17 mouse cellular contexts compared by ENCODE assay signal in genomic region chr7:133053757-133054156, GRCm38 (mm10).
DNase-seq lines count a peak whose midpoint lies in the region; ATAC-seq and TF ChIP-seq lines count a peak whose summit lies in the region.
"Had no signal": no experiment of that assay in that cellular context is flagged by ENCODE, and none has a peak within 500 bp of the region (broad histone marks: within the 10 kb centered on the region; RNA-seq: fewer than 3 reads in every experiment).

No protein-coding gene starts in this region.

- no peak overlapping the region for H3K9ac ChIP-seq in kidney, embryonic 14.5 days (ENCODE audit: low read depth, low read length)
- no peak overlapping the region for H3K9ac ChIP-seq in midbrain, embryonic 11.5 days (ENCODE audit: low read length)
- H3K9ac ChIP-seq: limb, embryonic 13.5 days; liver, embryonic 14.5 days; midbrain, embryonic 15.5 days had no signal

- H3K4me2 ChIP-seq in kidney, embryonic 14.5 days (replicated peaks; ENCODE audit: low read depth, low read length), result no peak overlapping the region
- no peak overlapping the region for H3K4me2 ChIP-seq in midbrain, embryonic 11.5 days
- H3K4me2 ChIP-seq: heart, embryonic 11.5 days; limb, embryonic 13.5 days; midbrain, embryonic 15.5 days had no signal

- DNase-seq in gastrocnemius, adult 2 months, result no peak
- DNase-seq in gastrocnemius, postnatal 36 days, result no peak
- no peak for DNase-seq in kidney, adult 9 months
- DNase-seq in midbrain, embryonic 11.5 days (ENCODE audit: low spot score, missing footprints), result peak; percentile 83
- no peak for DNase-seq in midbrain, embryonic 10.5 days (ENCODE audit: low spot score)
- no peak for DNase-seq in thymus, adult 2 months
- DNase-seq: cerebellum, adult 8-10 months; retina, postnatal 1 day; right cerebral cortex, postnatal 4 days had no signal

- intact Hi-C loops in gastrocnemius, adult 2 months (cut with DNase I), result no loop called here
- intact Hi-C loops in gastrocnemius, postnatal 36 days (cut with DNase I), result loop anchor here (5.0 kb wide), 1 partner anchor 69 kb away; the partner anchor contains the start of genes Ctbp2 and Fgfr2

- no peak for ATAC-seq in kidney, embryonic 14.5 days (ENCODE audit: low FRiP score, low TSS enrichment)
- ATAC-seq in midbrain, embryonic 11.5 days (ENCODE audit: low FRiP score), result no peak
- ATAC-seq: activated CD4-positive, CD25-positive, alpha-beta regulatory T cell, adult 4 months; inflammation-experienced regulatory T-cells, adult 6 months; midbrain, embryonic 15.5 days had no signal

- no peak for TF ChIP-seq POLR2A in thymus, adult 2 months (IDR thresholded peaks at IDR 0.05; ENCODE audit: control insufficient read depth, extremely low read depth, insufficient read depth, low read length, poor library complexity)

- H3K36me3 ChIP-seq in kidney, embryonic 14.5 days (ENCODE audit: control insufficient read depth, insufficient read depth, low read length), result peaks cover 21% of the 10 kb centered on the region; the same call in 1 of the 2 replicates
- no peaks in the 10 kb centered on the region for H3K36me3 ChIP-seq in midbrain, embryonic 11.5 days (ENCODE audit: control insufficient read depth, insufficient read depth, low read length)
- peaks cover 71% of the 10 kb centered on the region for H3K36me3 ChIP-seq in midbrain, embryonic 10.5 days
- H3K36me3 ChIP-seq in thymus, adult 2 months (ENCODE audit: control insufficient read depth, insufficient read depth, low read length), result no peaks in the 10 kb centered on the region
- H3K36me3 ChIP-seq: midbrain, embryonic 15.5 days had no signal

- 72% methylated on average over 9 of the region's 9 CpGs for whole genome bisulfite sequencing in kidney, embryonic 14.5 days
- 59% methylated on average over 9 of the region's 9 CpGs for WGBS in midbrain, embryonic 11.5 days
- 68% methylated on average over 9 of the region's 9 CpGs for WGBS in midbrain, embryonic 10.5 days
- 94% methylated on average over 9 of the region's 9 CpGs for WGBS in thymus, adult 2 months

- H3K9me3 ChIP-seq in kidney, embryonic 14.5 days (ENCODE audit: control insufficient read depth, low read length), result no peaks in the 10 kb centered on the region
- H3K9me3 ChIP-seq in midbrain, embryonic 11.5 days (ENCODE audit: control insufficient read depth, low read length), result no peaks in the 10 kb centered on the region
- H3K9me3 ChIP-seq in midbrain, embryonic 10.5 days (replicated peaks), result no peaks in the 10 kb centered on the region
- H3K9me3 ChIP-seq: hindbrain, embryonic 10.5 days; limb, embryonic 13.5 days; midbrain, embryonic 15.5 days had no signal

- TF ChIP-seq CTCF in gastrocnemius, adult 2 months (IDR thresholded peaks at IDR 0.05), result no peak
- TF ChIP-seq CTCF in thymus, adult 2 months (IDR thresholded peaks at IDR 0.05; ENCODE audit: borderline replicate concordance, control insufficient read depth, extremely low read depth, insufficient read depth, low read length, poor library complexity), result no peak

- no peaks in the 10 kb centered on the region for H3K27me3 ChIP-seq in kidney, embryonic 14.5 days (ENCODE audit: control insufficient read depth, insufficient read depth, low read length)
- no peaks in the 10 kb centered on the region for H3K27me3 ChIP-seq in midbrain, embryonic 11.5 days (ENCODE audit: control insufficient read depth, insufficient read depth, low read length)
- H3K27me3 ChIP-seq in midbrain, embryonic 10.5 days (ENCODE audit: low read depth, poor library complexity, severe bottlenecking), result no peaks in the 10 kb centered on the region
- H3K27me3 ChIP-seq in thymus, adult 2 months (ENCODE audit: control insufficient read depth, insufficient read depth, low read length), result no peaks in the 10 kb centered on the region
- H3K27me3 ChIP-seq: limb, embryonic 13.5 days; midbrain, embryonic 15.5 days had no signal

- H3K4me1 ChIP-seq in kidney, embryonic 14.5 days (ENCODE audit: control insufficient read depth, insufficient read depth, low read length), result peaks cover 19% of the 10 kb centered on the region; the same call in 1 of the 2 replicates
- H3K4me1 ChIP-seq in midbrain, embryonic 11.5 days (ENCODE audit: control insufficient read depth, insufficient read depth, low read length), result peaks cover 5% of the 10 kb centered on the region
- peaks cover 27% of the 10 kb centered on the region for H3K4me1 ChIP-seq in midbrain, embryonic 10.5 days
- no peaks in the 10 kb centered on the region for H3K4me1 ChIP-seq in thymus, adult 2 months (replicated peaks; ENCODE audit: control insufficient read depth, insufficient read depth, low read length)

- 0 out of 2 replicates have a peak overlapping the region, but pooled peaks have one; percentile 43 for H3K27ac ChIP-seq in gastrocnemius, adult 2 months
- 0 out of 2 replicates have a peak overlapping the region, but pooled peaks have one; percentile 12 for H3K27ac ChIP-seq in kidney, embryonic 14.5 days (ENCODE audit: low read depth, low read length)
- no peak overlapping the region for H3K27ac ChIP-seq in midbrain, embryonic 11.5 days (ENCODE audit: low read depth, low read length)
- no peak overlapping the region; the same call in 1 of the 2 replicates for H3K27ac ChIP-seq in midbrain, embryonic 10.5 days (replicated peaks)
- no peak overlapping the region for H3K27ac ChIP-seq in thymus, adult 2 months (ENCODE audit: control insufficient read depth, insufficient read depth, low read length)
- H3K27ac ChIP-seq: hindbrain, embryonic 10.5 days; limb, embryonic 13.5 days; liver, embryonic 14.5 days; midbrain, embryonic 15.5 days had no signal

- no peak overlapping the region for H3K4me3 ChIP-seq in gastrocnemius, adult 2 months
- H3K4me3 ChIP-seq in kidney, embryonic 14.5 days (ENCODE audit: low read length), result no peak overlapping the region
- no peak overlapping the region for H3K4me3 ChIP-seq in midbrain, embryonic 11.5 days (ENCODE audit: low read depth, low read length)
- H3K4me3 ChIP-seq in midbrain, embryonic 10.5 days, result no peak overlapping the region
- H3K4me3 ChIP-seq in thymus, adult 2 months (ENCODE audit: control insufficient read depth, insufficient read depth, low read length), result no peak overlapping the region
- H3K4me3 ChIP-seq: hindbrain, embryonic 10.5 days; limb, embryonic 13.5 days; midbrain, embryonic 15.5 days had no signal

Comparison
In these comparisons a context has a peak if more than half of its experiments do, and no peak if none do; other contexts are left out.
1. H3K27ac ChIP-seq: peak in gastrocnemius, adult 2 months (single experiment) and kidney, embryonic 14.5 days (single experiment); none in midbrain, embryonic 11.5 days (single experiment), midbrain, embryonic 10.5 days (single experiment) and thymus, adult 2 months (single experiment).